Mouse (Mus musculus) heart, adult 2 months (tissue): Measurements from ENCODE around the gene Rab3ip.

Experiments
- CTCF ChIP-seq: fragments of 200-600 bp; IDR thresholded peaks from 2 replicates; pipeline ENCODE4 v1.8.1; 2022; ENCODE audit warnings: antibody characterized with exemption, mild to moderate bottlenecking, moderate library complexity
- POLR2A ChIP-seq: fragments of 200-500 bp; IDR thresholded peaks from 2 replicates; pipeline ENCODE4 v1.6.1; 2011; ENCODE audit warnings: mild to moderate bottlenecking, low read depth, low read length, control low read depth; ENCODE audit not compliant: insufficient read depth

DNA sequence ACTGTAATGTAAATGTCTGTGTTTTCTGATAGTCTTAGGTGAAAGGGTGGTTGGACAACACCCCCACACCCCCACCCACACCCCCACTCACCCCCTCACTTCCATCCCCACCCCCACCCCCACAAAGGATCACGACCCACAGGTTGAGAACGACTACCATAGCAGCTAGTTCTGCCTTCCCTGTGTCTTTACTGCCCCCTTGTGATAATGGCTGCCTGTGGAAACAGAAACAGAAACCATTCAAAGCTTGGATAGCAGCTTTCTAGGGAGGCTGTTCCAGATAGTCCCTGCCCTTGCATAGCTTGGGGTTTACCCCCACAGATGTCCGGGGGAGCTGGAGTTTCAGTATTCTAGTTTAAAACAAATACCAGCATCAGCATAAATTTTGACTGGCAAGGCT lies 56.8 kb downstream of the Rab3ip start:
- TF ChIP-seq POLR2A: no peak
- TF ChIP-seq CTCF: peak; percentile 61
